Mouse (Mus musculus) midbrain, postnatal 0 days (tissue): ENCODE measurements around the gene Bnc2. TPM values are rescaled to one million over a fixed set of nuclear protein-coding genes. Genes with fewer than 3 reads are reported as not detected.

Source experiments
- ATAC-seq: fragments of 200-750 bp; cut with Nextera tagmentation; 2 replicates; pipeline ENCODE4 v1.8.0; 2017; ENCODE audit warnings: moderate number of reproducible peaks, mild to moderate bottlenecking, moderate TSS enrichment, moderate library complexity; ENCODE audit not compliant: low FRiP score
- DNase-seq: peaks from one replicate; pipeline ENCODE4 v3.0.0-alpha.2; 2015; ENCODE audit warnings: low spot score
- H3K27ac ChIP-seq: fragments of 300-500 bp; sonication (generic); 2 replicates; pipeline ENCODE4 v1.5.1; 2014; ENCODE audit warnings: low read depth, mild to moderate bottlenecking, low read length, mixed read lengths
- H3K27me3 ChIP-seq: fragments of 300-500 bp; sonication (generic); 2 replicates; pipeline ENCODE4 v1.6.1; 2014; ENCODE audit warnings: low read length, control low read depth, mixed read lengths; ENCODE audit not compliant: insufficient read depth
- H3K36me3 ChIP-seq: fragments of 300-500 bp; sonication (generic); 2 replicates; pipeline ENCODE4 v1.6.1; 2014; ENCODE audit warnings: low read length, control low read depth, mixed read lengths; ENCODE audit not compliant: insufficient read depth
- H3K4me1 ChIP-seq: fragments of 300-500 bp; sonication (generic); 2 replicates; pipeline ENCODE4 v1.6.1; 2014; ENCODE audit warnings: mild to moderate bottlenecking, control low read depth, antibody characterized with exemption, low read length, mixed read lengths; ENCODE audit not compliant: insufficient read depth
- H3K4me2 ChIP-seq: fragments of 300-500 bp; sonication (generic); 2 replicates; pipeline ENCODE4 v1.6.1; 2014; ENCODE audit warnings: low read depth, mild to moderate bottlenecking, low read length, mixed read lengths; ENCODE audit not compliant: poor library complexity, severe bottlenecking
- H3K4me3 ChIP-seq: fragments of 300-500 bp; sonication (generic); 2 replicates; pipeline ENCODE4 v1.5.1; 2014; ENCODE audit warnings: low read depth, mild to moderate bottlenecking, low read length, moderate library complexity
- H3K9ac ChIP-seq: fragments of 300-500 bp; sonication (generic); replicated peaks from 2 replicates; pipeline ENCODE4 v1.6.1; 2014; ENCODE audit warnings: mild to moderate bottlenecking, low read length, moderate library complexity, mixed read lengths; ENCODE audit not compliant: poor library complexity, severe bottlenecking
- H3K9me3 ChIP-seq: fragments of 300-500 bp; sonication (generic); 2 replicates; pipeline ENCODE4 v1.6.1; 2016; ENCODE audit warnings: low read length, control low read depth
- CTCF ChIP-seq: IDR thresholded peaks from 2 replicates; pipeline ENCODE4 v1.5.1; 2016; ENCODE audit warnings: antibody characterized with exemption, mild to moderate bottlenecking
- WGBS: fragments of 180-500 bp; shearing (Covaris S2); extraction: QIAGEN DNeasy Blood & Tissue Kit; methylation state at CpG from one replicate; pipeline ENCODE4 v1.1.7; 2014; 5-methylcytosine and 5-hydroxymethylcytosine counted together
- polyA plus RNA-seq: library from polyadenylated mRNA; unstranded; fragments of >200 nt; fragmentation: Nextera tagmentation; extraction: Ambion mirVana; gene quantifications from 2 replicates; pipeline ENCODE4 v1.2.1, GENCODE M21; 2015
- total RNA-seq: library from RNA; depleted of rRNA; stranded (reverse); fragments of >200 nt; gene quantifications from 2 replicates; pipeline ENCODE4 v1.2.3, GENCODE M21; 2014

Bnc2 gene
- total and polyA plus RNA-seq, 2 experiments from 2014 or later = 14.1 to 27.5 TPM

DNA sequence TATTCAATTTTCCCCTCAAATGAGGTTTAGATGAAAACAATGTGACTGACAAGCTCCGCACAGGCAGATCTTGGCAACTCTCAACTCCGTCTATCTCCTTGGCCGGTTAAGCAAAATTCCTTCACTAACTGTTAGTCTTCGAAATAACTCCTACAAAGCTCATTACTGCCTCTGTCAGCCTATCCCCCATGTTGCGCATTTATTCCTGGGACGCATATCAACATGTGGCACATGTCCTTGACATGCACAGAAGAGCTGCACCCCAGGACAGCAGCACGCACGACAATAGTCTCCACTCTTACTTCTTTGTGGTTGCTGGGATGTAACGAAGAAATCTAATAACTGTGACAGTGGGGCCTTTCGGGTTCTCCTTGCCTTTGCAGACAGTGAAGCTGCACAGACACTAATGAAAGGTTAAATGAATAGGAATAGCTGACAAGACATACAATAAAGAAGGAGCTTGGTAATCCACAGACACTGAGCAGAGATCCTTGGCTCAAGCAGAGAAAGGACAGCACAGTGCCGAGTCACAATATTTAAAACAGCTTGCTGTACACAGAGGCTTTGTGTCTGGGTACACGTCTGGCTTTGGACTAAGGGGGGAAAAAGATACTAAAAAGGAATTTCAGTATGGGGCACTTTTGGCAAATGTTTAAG lies 6.0 kb downstream of the Bnc2 start:
- Histone ChIP-seq H3K36me3 (no peaks in the 10 kb centered on the region), H3K4me3 (no peak overlapping the region), H3K27me3 (peaks cover 22% of the 10 kb centered on the region), H3K4me1 (no peaks in the 10 kb centered on the region), H3K9ac (no peak overlapping the region), H3K9me3 (no peaks in the 10 kb centered on the region), H3K27ac (no peak overlapping the region), H3K4me2 (no peak overlapping the region)
- TF ChIP-seq CTCF = no peak
- WGBS = 25% methylated on average over 12 of the region's 12 CpGs
- ATAC-seq (no peak), DNase-seq (peak; percentile 29)

DNA sequence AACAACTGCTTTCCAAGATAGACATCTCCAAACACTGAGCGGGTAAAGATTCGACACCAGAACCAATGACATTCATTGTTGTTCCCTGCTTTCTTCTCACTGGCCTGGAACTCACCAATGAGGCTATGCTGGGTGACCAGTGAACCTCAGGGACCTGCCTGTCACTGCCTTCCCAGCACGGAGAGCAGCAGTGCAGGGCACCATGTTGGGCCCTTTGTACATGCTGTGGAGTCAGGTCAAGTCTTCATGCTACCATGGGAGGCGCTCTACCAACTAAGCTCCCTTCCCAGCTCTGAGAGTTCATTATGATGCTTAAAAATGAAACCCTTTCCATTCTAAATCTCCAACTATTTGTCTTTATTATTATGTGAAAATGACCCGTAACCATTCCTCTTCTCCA lies 6.8 kb downstream of the Bnc2 start:
- no peak for DNase-seq

DNA sequence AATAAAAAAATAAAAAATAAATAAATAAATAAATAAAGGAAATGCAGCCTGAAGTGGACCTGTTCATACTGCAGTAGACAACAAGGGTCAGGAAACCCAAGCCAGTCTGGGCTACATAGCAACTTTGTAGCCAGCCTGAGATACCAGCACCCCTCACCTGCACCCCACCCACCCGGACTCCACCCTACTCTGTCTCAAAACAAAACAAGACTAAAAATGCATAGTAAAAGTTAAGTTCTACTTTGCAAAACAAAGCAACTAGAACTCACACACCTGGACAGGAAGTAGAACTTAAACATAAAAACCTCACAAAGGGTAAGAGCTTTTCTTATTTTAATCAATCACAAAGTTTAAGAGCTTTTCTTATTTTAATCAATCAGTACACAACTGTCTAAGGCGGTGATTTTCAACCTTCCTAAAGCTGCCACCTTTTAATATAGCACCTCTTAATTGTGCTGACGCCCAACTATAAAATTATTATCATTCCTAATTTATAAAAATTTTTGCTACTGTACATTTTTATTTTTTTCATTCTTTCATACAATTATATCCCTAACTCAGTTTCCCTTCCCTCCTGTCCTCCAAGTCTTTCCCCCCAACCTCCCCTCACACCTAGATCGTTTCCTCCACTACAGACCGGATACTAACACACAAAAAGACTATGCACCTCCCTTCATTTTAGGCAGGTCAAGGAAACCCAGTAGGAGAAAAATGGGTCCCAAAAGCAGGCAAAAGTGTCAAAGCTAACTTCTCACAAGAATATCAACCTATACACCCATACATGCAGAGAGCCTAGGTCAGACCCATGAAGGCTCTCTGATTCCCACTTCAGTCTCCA lies 12.6 kb downstream of the Bnc2 start:
- no peak overlapping the region for H3K27ac ChIP-seq
- DNase-seq (no peak), ATAC-seq (no peak)
- no peak overlapping the region for H3K9ac ChIP-seq
- H3K4me3 ChIP-seq = no peak overlapping the region
- H3K4me2 ChIP-seq = no peak overlapping the region
- no peak for TF ChIP-seq CTCF
- H3K9me3 ChIP-seq = no peaks in the 10 kb centered on the region
- no peaks in the 10 kb centered on the region for H3K4me1 ChIP-seq
- 85% methylated on average over 5 of the region's 5 CpGs for WGBS
- no peaks in the 10 kb centered on the region for H3K36me3 ChIP-seq
- 0 out of 2 replicates have a peak, but pooled peaks cover 4% of the 10 kb centered on the region for H3K27me3 ChIP-seq

More for the DNA sequence above, 6.8 kb downstream of the Bnc2 start:
- no peak overlapping the region for H3K4me3 ChIP-seq
- H3K4me1 ChIP-seq = no peaks in the 10 kb centered on the region
- H3K9me3 ChIP-seq = no peaks in the 10 kb centered on the region
- TF ChIP-seq CTCF = no peak
- no peak overlapping the region for H3K9ac ChIP-seq
- no peak overlapping the region for H3K27ac ChIP-seq
- ATAC-seq = no peak
- H3K36me3 ChIP-seq = no peaks in the 10 kb centered on the region
- peaks cover 22% of the 10 kb centered on the region; the same call in 1 of the 2 replicates for H3K27me3 ChIP-seq
- H3K4me2 ChIP-seq = no peak overlapping the region
- WGBS = 86% methylated on average over 5 of the region's 5 CpGs

DNA sequence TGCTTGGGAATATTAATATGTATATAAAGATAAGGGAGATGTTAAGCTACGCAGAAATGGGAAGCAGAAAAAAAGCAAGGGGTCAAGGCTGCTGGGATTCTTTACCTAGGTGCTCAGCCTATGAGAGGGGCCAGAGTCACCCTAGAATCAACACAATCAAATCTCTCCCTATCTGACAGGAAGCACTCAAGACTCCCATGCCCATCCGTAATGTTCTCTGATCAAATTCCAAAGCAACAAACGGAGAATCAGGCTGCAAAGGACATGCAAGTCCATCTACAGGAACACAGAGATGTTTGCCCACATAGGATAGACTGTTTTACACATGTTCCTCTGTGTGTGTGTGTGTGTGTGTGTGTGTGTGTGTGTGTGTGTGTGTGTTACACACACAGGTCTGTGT lies 13.7 kb downstream of the Bnc2 start:
- no peaks in the 10 kb centered on the region for H3K27me3 ChIP-seq
- H3K4me2 ChIP-seq = no peak overlapping the region
- WGBS = 91% methylated on average over 3 of the region's 3 CpGs
- TF ChIP-seq CTCF = no peak
- no peaks in the 10 kb centered on the region for H3K9me3 ChIP-seq
- H3K36me3 ChIP-seq = no peaks in the 10 kb centered on the region
- ATAC-seq (no peak), DNase-seq (no peak)
- no peak overlapping the region for H3K9ac ChIP-seq
- no peaks in the 10 kb centered on the region for H3K4me1 ChIP-seq
- H3K27ac ChIP-seq = no peak overlapping the region
- no peak overlapping the region for H3K4me3 ChIP-seq

DNA sequence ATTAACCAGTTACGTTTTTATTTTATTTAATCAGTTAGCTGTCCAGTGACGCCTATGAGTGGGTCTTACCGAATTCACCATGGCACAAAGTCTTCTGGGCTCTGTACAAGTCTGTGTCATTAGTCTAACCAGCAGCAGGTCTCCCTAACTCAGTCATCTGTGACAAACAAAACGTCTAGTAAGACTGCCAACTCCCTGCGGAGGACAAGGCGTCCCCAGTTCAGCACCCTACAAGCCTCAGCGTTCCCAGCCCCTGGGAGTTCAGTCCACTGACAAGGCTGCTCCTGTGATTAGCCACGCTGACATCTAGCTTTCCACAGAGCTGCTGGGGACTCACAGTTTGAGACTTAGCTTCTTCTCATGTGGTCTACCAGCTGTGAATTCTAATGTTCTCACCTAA lies 23.3 kb downstream of the Bnc2 start:
- TF ChIP-seq CTCF = no peak
- Histone ChIP-seq H3K4me3 (no peak overlapping the region), H3K4me2 (no peak overlapping the region), H3K36me3 (no peaks in the 10 kb centered on the region), H3K9ac (no peak overlapping the region), H3K9me3 (no peaks in the 10 kb centered on the region), H3K4me1 (no peaks in the 10 kb centered on the region), H3K27me3 (no peaks in the 10 kb centered on the region), H3K27ac (no peak overlapping the region)
- WGBS = 46% methylated on average over 8 of the region's 8 CpGs
- DNase-seq (no peak), ATAC-seq (no peak)

DNA sequence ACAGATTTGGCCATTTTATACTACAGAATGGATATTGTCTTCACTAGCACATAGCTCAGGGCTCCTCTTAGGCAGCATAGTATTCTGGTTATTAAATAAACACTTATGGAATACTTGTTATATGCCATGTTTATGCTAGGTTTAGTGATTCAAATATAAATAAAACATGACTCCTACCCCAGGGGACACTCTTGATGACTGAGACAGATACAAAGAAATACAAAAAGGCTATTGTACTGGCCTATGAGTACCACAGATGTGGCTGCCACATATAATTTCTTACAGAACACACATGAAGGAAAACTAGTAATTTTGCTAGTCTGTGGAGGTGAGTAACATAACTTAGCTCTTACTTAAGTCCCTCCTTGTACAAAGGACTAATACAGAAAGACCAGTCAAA lies 28.5 kb downstream of the Bnc2 start:
- DNase-seq = no peak
- H3K4me2 ChIP-seq = no peak overlapping the region
- no peaks in the 10 kb centered on the region for H3K9me3 ChIP-seq
- H3K9ac ChIP-seq = no peak overlapping the region
- no peak for ATAC-seq
- H3K4me3 ChIP-seq = no peak overlapping the region
- no peaks in the 10 kb centered on the region for H3K36me3 ChIP-seq
- no peak overlapping the region for H3K27ac ChIP-seq
- H3K4me1 ChIP-seq = no peaks in the 10 kb centered on the region
- TF ChIP-seq CTCF = no peak
- no peaks in the 10 kb centered on the region for H3K27me3 ChIP-seq
